Mouse (Mus musculus): Measurements from ENCODE around the gene Glod5.
"Not testable (repeated sequence)": the region's sequence is repeated elsewhere in the genome, so short reads cannot be mapped to it uniquely, and the experiment has no call there.

DNA sequence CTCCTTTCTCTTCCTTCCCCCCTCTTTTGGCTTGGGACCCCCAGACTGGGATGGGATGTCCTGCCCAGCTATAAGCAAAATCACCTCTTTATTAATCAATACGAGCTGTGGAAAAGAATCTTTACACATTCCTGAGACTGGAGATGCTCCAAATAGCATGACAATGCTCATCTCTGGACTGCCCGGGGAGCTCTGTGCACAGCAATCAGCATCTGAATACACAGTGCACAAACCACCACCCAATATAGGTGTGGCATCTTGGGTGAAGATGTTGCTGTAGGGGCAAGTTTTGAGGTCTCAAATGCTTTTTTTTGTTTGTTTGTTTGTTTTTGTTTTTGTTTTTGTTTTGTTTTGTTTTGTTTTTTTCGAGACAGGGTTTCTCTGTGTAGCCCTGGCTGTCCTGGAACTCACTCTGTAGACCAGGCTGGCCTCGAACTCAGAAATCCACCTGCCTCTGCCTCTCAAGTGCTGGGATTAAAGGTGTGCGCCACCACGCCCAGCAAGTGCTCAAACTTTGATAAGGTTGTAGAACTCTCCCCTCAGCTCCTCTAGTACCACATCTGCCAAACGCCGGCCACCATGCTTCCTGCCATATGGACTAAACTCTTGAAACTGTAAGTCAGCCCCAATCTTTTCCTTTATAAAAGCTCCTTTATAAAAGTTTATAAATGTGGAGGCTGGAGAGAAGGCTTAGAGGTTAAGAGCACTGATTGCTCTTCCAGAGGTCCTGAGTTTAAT lies 32.9 kb upstream of the Glod5 start:
- TF ChIP-seq CTCF (IDR thresholded peaks at IDR 0.05; ENCODE audit: borderline replicate concordance, insufficient read depth, low read depth, low read length); POLR2A (IDR thresholded peaks at IDR 0.05; ENCODE audit: borderline replicate concordance, insufficient read depth, low read length): not testable (repeated sequence)

Data from cerebellum, adult 2 months (tissue).